Mouse (Mus musculus): ENCODE results near the gene Gm6588.

Gm6588 gene

DNA sequence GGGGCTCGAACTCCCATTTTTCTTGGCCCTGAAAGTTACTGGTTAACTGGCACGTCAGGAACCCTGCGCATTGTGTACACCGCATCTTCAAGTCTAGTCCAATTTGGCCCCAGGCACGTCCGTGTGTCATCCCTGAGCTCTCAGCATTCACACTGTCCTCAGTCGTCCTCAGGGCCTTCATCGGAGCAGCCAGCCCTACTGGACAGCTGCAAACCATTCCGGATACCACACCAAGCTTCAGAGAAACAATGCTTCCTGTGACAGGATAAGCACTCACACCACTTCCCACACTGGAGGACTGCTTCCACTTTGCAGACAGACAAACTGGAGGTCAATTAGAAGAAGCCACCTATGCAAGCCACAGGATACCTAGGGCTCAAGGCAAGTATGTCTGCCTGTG is 3.9 kb downstream of the Gm6588 start:
- ChIA-PET CTCF (interaction anchor here in 1 of 4 experiments (0.6 kb wide), 1 partner anchor 17 kb away, joined by 3 read pairs; no protein-coding TSS in a partner anchor), POLR2A (no interaction called here)

DNA sequence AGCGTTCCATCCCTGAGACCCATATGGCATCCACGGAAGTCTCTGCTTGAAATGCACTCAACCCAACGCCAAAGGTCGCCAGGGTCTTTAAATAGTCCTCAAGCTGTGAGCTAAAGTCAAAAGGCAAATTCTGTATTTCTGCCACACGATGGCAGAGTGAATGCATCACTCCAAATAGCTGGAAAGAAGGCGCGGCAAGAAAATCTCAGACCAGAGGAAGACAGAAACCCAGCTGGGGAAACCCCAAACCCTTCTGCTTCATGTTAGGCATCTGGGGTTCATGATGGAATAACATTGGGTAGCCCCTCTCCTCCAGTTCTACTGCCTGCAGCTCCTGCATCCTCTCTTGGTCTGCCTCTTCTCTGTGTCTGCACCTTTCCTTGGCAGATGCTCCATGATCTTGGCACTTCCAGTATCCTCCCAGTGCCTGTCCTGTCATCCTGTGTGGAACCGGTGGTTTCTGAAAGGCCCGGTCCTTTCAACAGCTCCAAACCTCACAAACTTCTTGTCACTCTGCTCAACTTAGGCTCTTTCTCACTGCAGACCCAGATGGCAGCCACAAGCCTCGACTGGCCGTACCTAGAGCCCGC is 5.8 kb downstream of the Gm6588 start:
- POLR2A ChIA-PET, result interaction anchor here in 1 of 4 experiments (1.1 kb wide), 1 partner anchor 38 kb away, joined by 3 read pairs; no protein-coding TSS in a partner anchor
- CTCF ChIA-PET, result interaction anchor here in 3 of 4 experiments (0.5 to 1.9 kb wide), 14 partner anchors 19 to 1925 kb away, joined by 3 to 16 read pairs (median 3); no protein-coding TSS in a partner anchor

DNA sequence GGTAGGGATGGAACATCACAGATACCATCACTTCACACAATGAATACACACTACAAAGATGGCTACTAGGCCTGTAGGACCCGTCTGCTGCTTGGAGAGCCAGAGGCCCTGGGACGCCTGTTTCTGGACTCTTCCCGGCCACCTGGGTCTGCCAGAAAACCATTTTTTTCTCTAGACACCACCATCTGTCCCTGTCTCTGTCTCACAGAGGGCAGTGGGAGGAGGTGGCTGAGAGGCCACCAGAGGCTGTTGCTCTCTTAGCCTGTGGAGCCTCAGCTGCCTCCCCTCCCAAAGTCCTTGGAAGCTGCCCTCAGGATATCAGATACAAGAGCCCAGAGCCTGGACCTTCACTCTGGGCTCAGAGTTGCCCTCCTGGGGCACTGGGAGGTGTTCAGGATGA is 10.7 kb downstream of the Gm6588 start:
- ChIA-PET CTCF (no interaction called here), POLR2A (interaction anchor here in 1 of 4 experiments (0.7 kb wide), 1 partner anchor 316 kb away, joined by 3 read pairs; no protein-coding TSS in a partner anchor)

DNA sequence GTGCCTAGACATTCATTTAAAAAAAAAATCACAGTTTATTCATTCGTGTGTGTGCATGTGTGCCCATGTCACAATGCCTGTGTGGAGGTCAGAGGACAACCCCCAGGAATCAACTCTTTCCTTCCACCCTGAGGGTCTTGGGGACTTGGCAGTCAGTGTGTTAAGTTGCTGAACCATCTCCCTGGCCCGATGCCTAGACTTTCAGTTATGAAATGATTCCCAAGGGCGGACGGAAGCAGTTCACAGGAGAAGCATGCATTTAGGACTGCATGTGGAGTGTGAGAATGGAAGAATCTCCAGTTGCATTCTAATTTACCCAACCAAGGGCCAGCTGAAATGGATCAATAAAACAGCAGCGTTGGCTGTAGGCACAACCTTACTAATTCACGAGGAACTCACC is 17.1 kb downstream of the Gm6588 start:
- ChIA-PET POLR2A (interaction anchor here in 1 of 4 experiments (0.7 to 1.8 kb wide), 2 partner anchors 9 to 1209 kb away, joined by 3 to 6 read pairs; no protein-coding TSS in a partner anchor), CTCF (no interaction called here)

DNA sequence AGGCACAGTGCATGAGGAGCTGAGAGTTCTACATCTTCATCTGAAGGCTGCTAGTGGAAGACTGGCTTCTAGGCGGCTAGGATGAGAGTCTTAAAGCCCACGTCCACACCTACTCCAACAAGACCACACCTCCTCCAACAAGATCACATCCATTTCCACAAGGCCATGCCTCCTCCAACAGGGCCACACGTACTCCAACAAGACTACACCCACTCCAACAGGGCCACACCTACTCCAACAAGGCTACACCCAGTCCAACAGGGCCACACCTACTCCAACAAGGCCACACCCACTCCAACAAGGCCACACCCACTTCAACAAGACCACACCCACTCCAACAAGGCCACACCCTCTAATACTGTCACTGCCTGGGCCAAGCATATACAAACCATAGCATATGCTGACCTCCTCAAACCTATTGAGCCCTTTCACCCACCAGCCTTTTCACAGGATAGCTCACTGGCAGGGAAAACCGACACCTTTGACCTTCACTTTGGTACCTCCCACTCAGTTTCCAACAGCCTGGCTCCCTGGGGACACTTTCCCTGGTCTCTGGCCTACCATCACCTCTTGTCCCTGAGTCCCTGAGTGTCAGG is 19.9 kb downstream of the Gm6588 start:
- CTCF ChIA-PET, result interaction anchor here in 2 of 4 experiments (0.6 to 1.6 kb wide), 2 partner anchors 105 to 530 kb away, joined by 3 to 6 read pairs; no protein-coding TSS in a partner anchor
- POLR2A ChIA-PET, result no interaction called here

DNA sequence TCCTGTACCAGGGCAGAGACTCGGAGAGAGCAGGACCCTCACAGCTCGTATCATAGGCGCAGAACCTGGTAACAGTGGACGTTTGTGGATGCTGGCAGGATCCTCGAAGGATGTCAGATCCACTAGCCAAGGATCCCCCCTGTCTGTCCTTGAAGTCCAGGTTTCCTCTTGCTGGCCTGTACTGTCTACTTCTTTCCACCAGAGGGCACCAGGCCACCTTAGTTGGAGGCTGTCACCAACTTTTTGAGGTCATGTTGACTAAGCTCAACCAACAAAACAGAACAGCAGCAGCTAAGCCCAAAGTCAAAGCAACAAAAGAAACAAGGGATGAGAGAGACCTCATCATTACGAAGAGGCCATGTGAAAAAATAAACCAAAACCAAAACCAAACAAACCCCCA is 20.9 kb downstream of the Gm6588 start:
- ChIA-PET CTCF (interaction anchor here (0.5 to 1.7 kb wide), 22 partner anchors 15 to 609 kb away, joined by 3 to 6 read pairs (median 3); no protein-coding TSS in a partner anchor), POLR2A (interaction anchor here in 2 of 4 experiments (0.6 to 0.7 kb wide), 3 partner anchors 63 to 226 kb away, joined by 3 to 4 read pairs (median 3); no protein-coding TSS in a partner anchor)

DNA sequence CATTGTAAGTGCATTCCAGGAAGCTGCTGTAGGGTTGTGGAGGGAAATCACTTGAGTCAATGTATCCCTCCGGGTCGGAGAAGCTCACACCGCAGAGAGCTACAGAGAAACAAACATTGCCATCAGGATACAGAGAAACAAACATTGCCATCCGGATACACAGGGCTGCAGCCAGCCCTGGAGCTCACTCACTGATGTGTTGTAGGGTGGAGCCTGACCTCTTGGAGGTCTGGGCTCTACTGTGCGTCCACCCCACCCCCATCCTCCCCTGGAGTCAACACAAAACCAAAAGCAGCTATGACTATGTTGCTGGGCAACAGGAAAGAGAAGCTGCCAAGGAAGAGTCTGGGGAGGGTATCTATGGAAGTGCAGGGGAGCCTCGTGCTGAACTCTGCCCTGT is 24.2 kb downstream of the Gm6588 start:
- ChIA-PET POLR2A (interaction anchor here in 1 of 4 experiments (1.1 to 1.3 kb wide), 2 partner anchors 12 to 20 kb away, joined by 3 read pairs; no protein-coding TSS in a partner anchor), CTCF (interaction anchor here in 2 of 4 experiments (0.7 to 2.3 kb wide), 5 partner anchors 12 to 581 kb away, joined by 3 to 6 read pairs (median 3); no protein-coding TSS in a partner anchor)

DNA sequence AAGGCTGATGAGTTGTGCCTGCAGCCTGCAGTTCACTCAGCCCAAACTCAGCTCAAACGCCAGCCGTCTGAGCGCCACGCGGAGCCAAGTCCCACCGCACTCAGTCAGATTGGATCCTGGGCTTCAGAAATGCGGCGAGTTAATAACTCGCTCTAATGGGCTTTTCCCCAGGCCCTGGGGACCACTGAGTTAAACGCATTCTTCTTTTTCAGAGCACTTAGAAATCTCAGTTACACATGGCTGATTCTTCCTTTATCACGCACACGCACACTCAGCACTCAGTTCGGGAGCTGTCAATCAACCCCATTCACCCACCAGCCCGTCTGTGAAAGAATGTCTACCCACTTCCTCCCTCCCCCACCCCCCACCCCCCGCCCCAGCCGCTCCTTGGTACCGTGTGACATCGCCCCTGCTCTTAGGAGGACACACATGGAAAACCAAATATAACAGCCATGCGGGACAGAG is 32.8 kb downstream of the Gm6588 start:
- POLR2A ChIA-PET, result interaction anchor here in 3 of 4 experiments (0.6 to 1.9 kb wide), 4 partner anchors 10 to 17 kb away, joined by 3 to 6 read pairs (median 4); no protein-coding TSS in a partner anchor
- CTCF ChIA-PET, result no interaction called here

DNA sequence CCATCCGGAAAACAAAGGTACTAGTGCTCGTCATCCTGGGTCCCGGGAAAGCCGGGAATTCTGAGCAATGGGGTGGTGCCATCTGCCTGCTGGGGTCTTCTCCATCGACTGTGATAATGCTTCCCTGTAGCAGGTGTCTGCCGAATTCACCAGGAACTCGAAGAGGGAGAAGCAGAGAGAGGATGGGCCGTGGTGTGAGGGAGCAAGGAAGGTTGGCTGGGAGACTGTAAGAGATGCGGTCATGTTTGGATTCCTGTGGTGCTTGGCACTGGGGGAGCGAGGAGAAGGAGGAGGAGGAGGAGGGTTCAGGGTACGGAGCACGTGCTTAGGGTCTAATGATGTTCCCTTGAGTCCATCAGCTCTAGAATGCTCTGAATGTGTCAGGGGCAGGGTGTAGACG is 33.3 kb downstream of the Gm6588 start:
- POLR2A ChIA-PET, result interaction anchor here in 2 of 4 experiments (0.5 to 1.9 kb wide), 5 partner anchors 9 to 366 kb away, joined by 3 to 6 read pairs (median 4); no protein-coding TSS in a partner anchor
- CTCF ChIA-PET, result interaction anchor here in 2 of 4 experiments (0.8 to 1.3 kb wide), 4 partner anchors 9 to 51 kb away, joined by 3 to 5 read pairs (median 4); no protein-coding TSS in a partner anchor

DNA sequence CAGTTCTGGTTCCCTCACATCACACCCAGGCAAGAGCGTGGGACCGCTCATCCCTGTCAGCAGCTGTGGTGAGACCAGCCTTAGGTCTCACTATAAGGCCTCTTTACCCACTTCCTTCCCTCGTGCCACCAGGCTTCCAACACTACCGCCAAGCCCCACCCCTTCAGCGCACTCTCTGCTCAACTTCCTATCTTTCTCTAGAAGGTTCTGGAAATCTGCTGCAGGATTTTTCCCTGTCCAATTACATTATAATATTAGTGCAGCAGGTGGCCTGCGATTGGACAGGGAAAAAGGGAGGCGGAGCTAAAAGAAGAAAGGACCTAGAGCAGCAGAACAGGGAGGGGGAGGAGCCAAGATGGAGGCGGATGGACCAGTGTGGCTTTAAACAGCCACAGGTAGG is 33.8 kb downstream of the Gm6588 start:
- ChIA-PET CTCF (interaction anchor here in 2 of 4 experiments (0.8 to 1.3 kb wide), 4 partner anchors 8 to 50 kb away, joined by 3 to 5 read pairs (median 4); no protein-coding TSS in a partner anchor), POLR2A (interaction anchor here in 2 of 4 experiments (1.3 to 1.9 kb wide), 3 partner anchors 8 to 366 kb away, joined by 4 to 6 read pairs (median 4); no protein-coding TSS in a partner anchor)

DNA sequence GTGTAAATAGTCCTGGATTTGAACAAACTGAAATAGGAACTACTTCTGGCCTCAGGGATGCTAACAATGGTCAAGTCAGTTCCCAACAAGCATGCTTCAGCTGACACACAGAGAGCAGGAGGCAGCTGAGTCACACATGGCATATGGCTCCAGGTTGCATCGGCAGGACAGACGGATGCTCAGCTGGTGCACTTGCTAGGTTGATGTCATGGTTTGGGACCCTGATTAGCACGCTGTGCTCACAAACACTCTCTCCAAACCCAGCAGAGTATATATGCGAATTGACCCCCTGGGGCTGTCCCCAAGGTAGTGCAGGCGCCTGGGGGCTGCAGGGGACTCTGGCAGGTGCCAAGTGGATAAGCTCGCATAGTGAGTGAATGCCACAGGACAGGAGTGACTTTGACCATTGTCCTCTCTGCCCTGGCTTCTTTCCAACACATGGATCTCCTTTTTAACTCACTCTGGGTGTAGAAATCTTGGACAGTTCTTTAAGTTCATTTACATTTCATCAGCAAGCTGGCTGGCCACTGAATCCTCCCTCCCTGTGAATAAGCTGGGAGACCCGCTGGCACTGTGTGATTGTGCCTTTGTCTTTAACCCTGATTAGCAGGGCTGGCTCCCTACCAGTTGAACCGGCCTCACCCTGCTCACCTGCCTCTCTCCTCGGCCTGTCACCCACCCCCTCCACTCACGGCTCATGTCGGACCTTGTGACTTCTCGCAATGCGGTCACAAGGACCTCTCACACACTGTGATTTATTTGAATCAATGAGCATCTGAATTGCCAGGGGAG is 35.9 kb downstream of the Gm6588 start:
- POLR2A ChIA-PET, result interaction anchor here (0.5 to 1.8 kb wide), 11 partner anchors 8 to 101 kb away, joined by 3 to 10 read pairs (median 4); no protein-coding TSS in a partner anchor
- CTCF ChIA-PET, result interaction anchor here in 2 of 4 experiments (0.7 to 1.3 kb wide), 5 partner anchors 9 to 245 kb away, joined by 3 to 4 read pairs (median 3); no protein-coding TSS in a partner anchor

DNA sequence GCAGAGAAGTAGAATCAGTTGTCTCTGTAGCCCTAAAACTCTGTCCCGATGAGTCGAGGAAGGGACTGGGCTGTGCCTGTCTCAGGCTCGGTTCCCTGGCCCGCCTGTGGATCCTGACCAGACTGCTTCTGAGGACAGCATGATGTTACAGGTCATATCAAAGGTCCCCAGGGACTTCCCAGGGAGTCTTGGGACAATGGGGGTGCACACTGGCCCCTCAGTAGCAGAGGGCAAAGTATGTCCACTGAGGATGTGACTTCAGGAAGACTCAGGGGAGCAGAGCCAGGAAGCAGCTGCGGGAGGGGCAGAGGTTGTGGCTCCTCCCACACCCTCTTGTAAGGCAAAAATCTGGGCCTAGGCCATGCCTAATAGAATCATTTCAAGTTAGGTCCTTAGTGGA is 37.2 kb downstream of the Gm6588 start:
- CTCF ChIA-PET, result no interaction called here
- POLR2A ChIA-PET, result interaction anchor here in 1 of 4 experiments (1.8 kb wide), 1 partner anchor 23 kb away, joined by 10 read pairs; no protein-coding TSS in a partner anchor

DNA sequence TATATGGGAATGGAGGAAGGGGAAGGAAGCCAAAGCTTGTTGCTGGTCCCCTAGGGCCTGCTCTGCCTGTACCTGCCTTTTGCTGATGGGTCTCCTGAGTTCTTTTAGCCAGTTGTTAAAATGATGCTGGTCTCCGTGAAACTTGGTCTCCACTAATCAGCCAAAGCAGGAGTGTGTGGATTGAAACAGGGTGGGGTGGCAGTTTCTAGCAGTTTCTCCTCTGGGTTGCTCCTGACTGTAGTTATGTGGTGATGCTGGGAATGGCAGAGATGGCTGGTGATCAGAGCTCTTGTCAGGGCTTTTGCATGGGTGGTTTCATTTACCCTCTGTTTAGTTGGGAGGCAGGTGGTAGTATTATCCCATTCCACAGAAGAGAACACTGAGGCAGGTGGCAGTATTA is 38.3 kb downstream of the Gm6588 start:
- ChIA-PET POLR2A (interaction anchor here in 1 of 4 experiments (0.7 kb wide), 1 partner anchor 38 kb away, joined by 3 read pairs; no protein-coding TSS in a partner anchor), CTCF (interaction anchor here in 1 of 4 experiments (0.5 kb wide), 1 partner anchor 13 kb away, joined by 4 read pairs; no protein-coding TSS in a partner anchor)

DNA sequence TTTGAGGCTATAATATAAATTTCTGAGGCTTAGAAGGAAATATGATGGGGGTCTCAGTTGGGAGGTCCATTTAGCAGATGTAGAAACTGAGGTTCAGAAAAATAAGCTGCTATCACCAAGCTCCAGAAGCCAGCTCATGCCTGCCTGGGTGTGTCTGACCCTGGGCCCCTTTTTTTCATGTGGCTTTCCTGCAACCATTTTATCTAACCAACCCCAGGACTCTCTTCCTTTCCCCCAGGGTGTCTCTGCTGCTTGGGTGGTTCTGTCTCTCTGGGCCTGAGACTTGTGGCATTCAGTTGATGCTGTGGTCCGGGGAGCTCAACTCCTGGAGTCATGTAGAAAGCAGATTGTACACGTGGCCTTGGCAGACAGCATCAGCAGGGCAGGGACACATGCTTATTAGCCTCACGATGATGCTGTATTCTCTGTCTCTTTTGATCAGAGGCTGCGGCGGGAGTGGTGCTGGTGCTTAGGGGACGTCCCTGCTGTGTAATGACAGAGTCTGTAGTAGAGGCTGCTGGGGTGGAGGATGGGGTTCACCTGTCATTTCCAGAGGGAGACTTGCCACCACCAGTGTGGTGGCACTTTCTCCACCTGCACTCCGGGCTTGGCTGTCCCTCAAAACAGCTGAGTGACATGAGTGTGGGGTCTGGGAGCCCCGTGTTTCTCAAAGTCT is 39.0 kb downstream of the Gm6588 start:
- POLR2A ChIA-PET, result interaction anchor here in 2 of 4 experiments (0.6 to 0.7 kb wide), 3 partner anchors 37 to 330 kb away, joined by 3 to 4 read pairs (median 3); no protein-coding TSS in a partner anchor
- CTCF ChIA-PET, result no interaction called here

DNA sequence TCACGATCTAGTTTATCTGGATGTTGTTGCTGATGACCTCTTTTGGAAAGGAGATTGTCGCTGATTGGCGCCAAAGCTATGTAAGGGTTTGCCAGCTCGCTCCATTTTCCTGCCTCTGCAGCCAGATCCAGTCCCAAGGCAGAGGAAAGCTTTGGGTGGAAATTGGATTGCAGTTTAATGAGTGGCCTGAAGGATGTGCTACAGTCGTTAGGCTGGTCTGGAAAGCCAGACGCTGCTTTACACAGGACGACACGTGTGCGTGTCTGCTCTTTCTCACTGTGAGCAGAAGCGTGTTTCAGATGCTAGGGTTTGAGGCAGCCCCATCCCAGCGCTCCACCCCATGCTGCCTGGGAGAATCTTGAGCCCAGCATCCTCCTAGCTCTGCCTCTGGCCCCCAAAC is 42.3 kb downstream of the Gm6588 start:
- CTCF ChIA-PET, result interaction anchor here in 3 of 4 experiments (0.6 to 1.2 kb wide), 8 partner anchors 9 to 170 kb away, joined by 3 to 5 read pairs (median 3); no protein-coding TSS in a partner anchor
- POLR2A ChIA-PET, result interaction anchor here in 1 of 4 experiments (1.2 to 1.3 kb wide), 2 partner anchors 9 to 94 kb away, joined by 3 to 4 read pairs; no protein-coding TSS in a partner anchor

DNA sequence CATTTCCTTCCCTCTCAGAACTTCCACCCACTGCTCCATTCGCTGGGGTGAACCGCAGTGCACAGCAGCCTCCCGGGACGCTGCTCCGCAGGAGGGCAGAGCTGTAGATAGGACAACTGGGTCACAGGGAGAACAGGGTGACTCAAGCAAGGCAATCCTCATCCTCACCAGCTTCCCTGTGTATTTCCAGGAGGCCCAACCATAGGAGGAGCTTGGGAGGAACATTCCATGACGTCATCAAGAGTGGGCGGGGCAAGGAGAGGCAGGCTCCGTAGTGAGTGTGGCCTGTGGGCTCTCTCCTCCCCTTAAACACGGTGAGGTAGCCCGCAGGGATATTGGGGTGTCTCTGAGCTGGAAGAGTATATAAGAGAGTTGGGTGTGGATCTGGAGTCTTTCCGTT is 44.3 kb downstream of the Gm6588 start:
- ChIA-PET POLR2A (interaction anchor here in 3 of 4 experiments (0.6 to 1.5 kb wide), 8 partner anchors 9 to 657 kb away, joined by 3 to 6 read pairs (median 3); no protein-coding TSS in a partner anchor), CTCF (interaction anchor here in 2 of 4 experiments (0.7 to 1.1 kb wide), 4 partner anchors 8 to 74 kb away, joined by 3 read pairs; no protein-coding TSS in a partner anchor)

DNA sequence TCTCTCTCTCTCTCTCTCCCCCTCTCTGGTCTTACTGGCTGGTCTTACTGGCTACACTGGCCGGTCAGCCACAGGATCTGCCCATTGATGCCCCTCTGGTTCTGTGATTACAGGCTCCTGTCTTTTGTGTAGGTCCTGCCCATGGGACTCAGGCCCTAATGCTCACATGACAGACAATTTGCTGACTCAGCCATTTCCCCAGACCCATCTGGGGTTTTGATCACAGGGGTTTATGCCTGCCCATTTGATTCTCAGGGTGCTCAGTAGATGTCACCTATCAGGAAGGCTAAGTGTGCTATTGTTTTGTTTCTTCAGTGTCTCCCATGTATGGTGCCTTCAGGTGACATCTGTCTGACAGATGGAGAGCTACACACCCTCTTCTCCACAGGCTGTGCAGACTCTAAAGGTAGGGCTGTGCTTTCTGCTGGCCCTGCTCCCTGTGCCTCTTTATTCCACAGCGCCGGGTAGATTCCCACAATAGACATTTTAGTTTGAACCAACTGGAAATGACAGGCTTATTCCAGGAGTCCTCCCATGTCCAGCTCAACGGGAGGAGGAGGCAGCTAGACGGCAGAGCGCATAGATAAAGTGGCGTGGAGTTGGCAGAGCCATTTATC is 47.6 kb downstream of the Gm6588 start:
- ChIA-PET CTCF (no interaction called here), POLR2A (no interaction called here)
